Mouse (Mus musculus) MEL (cell line): ENCODE measurements around the gene Tfap2e. TPM values are rescaled to one million over a fixed set of nuclear protein-coding genes. Genes with fewer than 3 reads are reported as not detected.
A peak's percentile ranks its signal among the peaks of the same experiment; 100 is the strongest.

Source experiments
- DNase-seq: peaks from one replicate; pipeline ENCODE4 v3.0.0; 2011; ENCODE audit warnings: low read depth, low spot score
- H3K27ac ChIP-seq: 2 replicates; pipeline ENCODE4 v1.5.1; 2012; ENCODE audit warnings: low read depth, mild to moderate bottlenecking, control low read depth, low read length, moderate library complexity; ENCODE audit not compliant: control insufficient read depth
- H3K27me3 ChIP-seq, 2 experiments: fragments of 150-350 bp in 1 of 2; sonication (generic) in 1 of 2; 2 replicates each; pipeline ENCODE4 v1.6.1; 2012; ENCODE audit warnings: low read length in 2 of 2, mild to moderate bottlenecking in 2 of 2, improper control_type of control experiment in 1 of 2, moderate library complexity in 1 of 2; ENCODE audit not compliant: insufficient read depth in 2 of 2, control insufficient read depth in 1 of 2
- H3K36me3 ChIP-seq, 2 experiments: 2 replicates each; pipeline ENCODE4 v1.6.1; 2012 to 2014; ENCODE audit warnings: low read length in 2 of 2, improper control_type of control experiment in 1 of 2, inconsistent platforms in 1 of 2, mild to moderate bottlenecking in 1 of 2; ENCODE audit not compliant: insufficient read depth in 2 of 2, control insufficient read depth in 1 of 2
- H3K4me1 ChIP-seq, 2 experiments: fragments of 150-350 bp in 1 of 2; sonication (generic) in 1 of 2; 2 replicates each; pipeline ENCODE4 v1.6.1; 2012; ENCODE audit warnings: low read length in 2 of 2, improper control_type of control experiment in 1 of 2, mild to moderate bottlenecking in 1 of 2; ENCODE audit not compliant: insufficient read depth in 2 of 2, control insufficient read depth in 1 of 2
- H3K4me3 ChIP-seq, 2 experiments: fragments of 150-350 bp in 1 of 2; sonication (generic) in 1 of 2; 2 replicates each; pipeline ENCODE4 v1.5.1; 2012; ENCODE audit warnings: low read depth in 2 of 2, low read length in 2 of 2, mild to moderate bottlenecking in 2 of 2, moderate library complexity in 2 of 2, control low read depth in 1 of 2, improper control_type of control experiment in 1 of 2; ENCODE audit not compliant: control insufficient read depth in 1 of 2, insufficient read depth in 1 of 2
- H3K79me2 ChIP-seq: 2 replicates; pipeline ENCODE4 v1.6.1; 2012; ENCODE audit warnings: mild to moderate bottlenecking, low read length, moderate library complexity; ENCODE audit not compliant: control insufficient read depth, poor library complexity, insufficient read depth
- H3K9ac ChIP-seq: 2 replicates; pipeline ENCODE4 v1.6.1; 2012; ENCODE audit warnings: low read depth, mild to moderate bottlenecking, control low read depth, low read length, moderate library complexity; ENCODE audit not compliant: control insufficient read depth, poor library complexity, severe bottlenecking
- H3K9me3 ChIP-seq: fragments of 150-350 bp; sonication (generic); replicated peaks from 2 replicates; pipeline ENCODE4 v1.6.1; 2012; ENCODE audit warnings: mild to moderate bottlenecking, low read length, improper control_type of control experiment, moderate library complexity; ENCODE audit not compliant: insufficient read depth
- CHD2 ChIP-seq: IDR thresholded peaks from 2 replicates; pipeline ENCODE4 v1.6.1; 2011; ENCODE audit warnings: low read length, improper control_type of control experiment
- GABPA ChIP-seq: IDR thresholded peaks from 2 replicates; pipeline ENCODE4 v1.6.1; 2012; ENCODE audit warnings: low read depth, mild to moderate bottlenecking, inconsistent platforms, low read length, improper control_type of control experiment, moderate library complexity
- GATA1 ChIP-seq: IDR thresholded peaks from 2 replicates; pipeline ENCODE4 v1.6.1; 2011; ENCODE audit warnings: low read depth, low read length, improper control_type of control experiment
- HCFC1 ChIP-seq: IDR thresholded peaks from 2 replicates; pipeline ENCODE4 v1.6.1; 2012; ENCODE audit warnings: low read depth, mild to moderate bottlenecking, inconsistent platforms, low read length, improper control_type of control experiment, moderate library complexity
- MAFK ChIP-seq: IDR thresholded peaks from 2 replicates; pipeline ENCODE4 v1.6.1; 2011; ENCODE audit warnings: low read depth, mild to moderate bottlenecking, low read length, improper control_type of control experiment, borderline replicate concordance
- MAX ChIP-seq: IDR thresholded peaks from 2 replicates; pipeline ENCODE4 v1.6.1; 2011; ENCODE audit warnings: low read length, improper control_type of control experiment
- MXI1 ChIP-seq: IDR thresholded peaks from 2 replicates; pipeline ENCODE4 v1.6.1; 2011; ENCODE audit warnings: mild to moderate bottlenecking, low read depth, low read length, improper control_type of control experiment
- NRF1 ChIP-seq: IDR thresholded peaks from 2 replicates; pipeline ENCODE4 v1.6.1; 2014; ENCODE audit warnings: low read depth, mild to moderate bottlenecking, inconsistent platforms, low read length, improper control_type of control experiment, moderate library complexity; ENCODE audit not compliant: poor library complexity, insufficient read depth, severe bottlenecking
- POLR2AphosphoS2 ChIP-seq: IDR thresholded peaks from 2 replicates; pipeline ENCODE4 v1.6.1; 2011; ENCODE audit warnings: low read length, improper control_type of control experiment
- SMC3 ChIP-seq: IDR thresholded peaks from 2 replicates; pipeline ENCODE4 v1.6.1; 2011; ENCODE audit warnings: low read depth, low read length, improper control_type of control experiment
- TAL1 ChIP-seq: IDR thresholded peaks from 2 replicates; pipeline ENCODE4 v1.6.1; 2012; ENCODE audit warnings: mild to moderate bottlenecking, inconsistent platforms, low read length, moderate library complexity, mixed read lengths
- TCF12 ChIP-seq: IDR thresholded peaks from 2 replicates; pipeline ENCODE4 v1.6.1; 2014; ENCODE audit warnings: low read depth, mild to moderate bottlenecking, inconsistent platforms, low read length, improper control_type of control experiment, moderate library complexity
- UBTF ChIP-seq: IDR thresholded peaks from 2 replicates; pipeline ENCODE4 v1.6.1; 2012; ENCODE audit warnings: low read depth, mild to moderate bottlenecking, inconsistent platforms, low read length, improper control_type of control experiment, moderate library complexity, borderline replicate concordance; ENCODE audit not compliant: insufficient read depth
- USF1 ChIP-seq: IDR thresholded peaks from 2 replicates; pipeline ENCODE4 v1.6.1; 2014; ENCODE audit warnings: low read depth, mild to moderate bottlenecking, inconsistent platforms, low read length, improper control_type of control experiment, moderate library complexity
- USF2 ChIP-seq, 2 experiments: IDR thresholded peaks; 2 replicates each; pipeline ENCODE4 v1.6.1; 2011 to 2012; ENCODE audit warnings: improper control_type of control experiment in 2 of 2, low read length in 2 of 2, borderline replicate concordance in 1 of 2, inconsistent platforms in 1 of 2, low read depth in 1 of 2, mild to moderate bottlenecking in 1 of 2; ENCODE audit not compliant: insufficient read depth in 1 of 2
- ZC3H11A ChIP-seq: IDR thresholded peaks from 2 replicates; pipeline ENCODE4 v1.6.1; 2012; ENCODE audit warnings: low read depth, mild to moderate bottlenecking, inconsistent platforms, low read length, improper control_type of control experiment
- ZKSCAN1 ChIP-seq: IDR thresholded peaks from 2 replicates; pipeline ENCODE4 v1.6.1; 2012; ENCODE audit warnings: low read depth, mild to moderate bottlenecking, inconsistent platforms, low read length, improper control_type of control experiment, moderate library complexity
- ZMIZ1 ChIP-seq: IDR thresholded peaks from 2 replicates; pipeline ENCODE4 v1.6.1; 2012; ENCODE audit warnings: low read depth, mild to moderate bottlenecking, inconsistent platforms, low read length, improper control_type of control experiment, moderate library complexity
- polyA plus RNA-seq, 2 experiments: library from polyadenylated mRNA; stranded (reverse) in 1 of 2; unstranded in 1 of 2; fragments of >175 nt in 1 of 2; fragments of >200 nt in 1 of 2; gene quantifications; 2 replicates each; pipeline versions ENCODE4 v1.2.1 to v1.2.4; 2012; ENCODE audit warnings: low replicate concordance in 2 of 2, low read depth in 1 of 2; ENCODE audit not compliant: insufficient read length in 2 of 2, insufficient read depth in 1 of 2, missing spikeins in 1 of 2
- total RNA-seq: library from RNA; depleted of rRNA; stranded (reverse); fragments of 300-350 nt; gene quantifications from 2 replicates; pipeline ENCODE4 v1.2.3, GENCODE M21; 2012

Tfap2e gene
- total and polyA plus RNA-seq, 3 experiments: 0.03 TPM; not detected in 2

DNA sequence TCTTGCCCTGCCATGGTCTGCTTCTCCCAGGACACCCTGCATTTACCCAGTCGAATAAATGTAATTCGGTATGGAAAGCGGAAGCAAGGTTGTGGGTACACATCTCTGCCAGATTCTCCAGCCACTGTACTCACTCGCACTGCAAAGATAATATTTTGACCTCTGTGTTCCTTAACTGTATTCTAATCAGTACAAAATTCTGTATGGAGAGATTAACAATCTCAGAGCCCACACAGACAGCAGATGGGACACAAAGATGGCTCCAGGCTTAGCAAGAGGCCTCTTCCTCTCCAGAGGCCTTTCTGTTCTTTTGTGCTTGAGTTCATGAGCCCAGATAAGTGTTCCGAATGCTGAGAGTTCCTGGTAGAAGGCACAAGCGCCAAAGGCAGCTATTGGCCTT lies 37.8 kb upstream of the Tfap2e start (continued):
- TF ChIP-seq UBTF: no peak
- no peak for TF ChIP-seq USF2 (IDR thresholded peaks at IDR 0.05; ENCODE audit: borderline replicate concordance in 1 of 2, insufficient read depth in 1 of 2, low read depth in 1 of 2, low read length in 2 of 2)
- no peak for TF ChIP-seq ZKSCAN1

DNA sequence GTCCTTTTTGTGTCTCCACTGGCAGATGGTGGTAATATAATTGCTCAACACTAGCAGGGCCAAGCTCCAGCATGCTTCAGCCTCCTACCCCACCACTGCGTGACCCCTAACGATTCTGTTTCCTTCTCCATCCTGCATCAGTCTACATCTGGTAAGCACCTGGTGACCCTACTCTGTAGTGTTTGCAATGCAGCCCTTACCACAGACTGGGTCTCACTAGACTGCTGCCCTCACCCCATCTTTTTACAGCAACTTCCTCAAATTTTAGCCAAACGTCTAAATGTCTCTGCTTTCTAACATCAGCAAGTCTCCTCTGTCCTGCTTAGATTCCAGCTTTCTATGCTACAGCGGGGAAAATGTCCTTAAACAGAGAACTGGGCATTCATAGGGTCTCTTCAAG lies 34.8 kb upstream of the Tfap2e start:
- Histone ChIP-seq H3K79me2 (no peaks in the 10 kb centered on the region), H3K4me3 (no peak overlapping the region), H3K4me1 (peaks cover 9 to 19% of the 10 kb centered on the region in 2 experiments)
- no peak for TF ChIP-seq TCF12
- TF ChIP-seq ZC3H11A: no peak
- TF ChIP-seq HCFC1: no peak
- TF ChIP-seq ZKSCAN1: no peak
- no peak for TF ChIP-seq ZMIZ1
- TF ChIP-seq UBTF: no peak
- no peak for TF ChIP-seq TAL1
- TF ChIP-seq MAFK: no peak
- TF ChIP-seq, all 39 proteins: peak for 0
- Histone ChIP-seq H3K36me3 (peaks cover 0 to 24% of the 10 kb centered on the region in 2 experiments; a peak in 2 of 4 replicates), H3K9ac (no peak overlapping the region), H3K27ac (0 out of 2 replicates have a peak overlapping the region, but pooled peaks have one; percentile 9), H3K27me3 (no peaks in the 10 kb centered on the region), H3K9me3 (no peaks in the 10 kb centered on the region)
- DNase-seq: peak; percentile 52

DNA sequence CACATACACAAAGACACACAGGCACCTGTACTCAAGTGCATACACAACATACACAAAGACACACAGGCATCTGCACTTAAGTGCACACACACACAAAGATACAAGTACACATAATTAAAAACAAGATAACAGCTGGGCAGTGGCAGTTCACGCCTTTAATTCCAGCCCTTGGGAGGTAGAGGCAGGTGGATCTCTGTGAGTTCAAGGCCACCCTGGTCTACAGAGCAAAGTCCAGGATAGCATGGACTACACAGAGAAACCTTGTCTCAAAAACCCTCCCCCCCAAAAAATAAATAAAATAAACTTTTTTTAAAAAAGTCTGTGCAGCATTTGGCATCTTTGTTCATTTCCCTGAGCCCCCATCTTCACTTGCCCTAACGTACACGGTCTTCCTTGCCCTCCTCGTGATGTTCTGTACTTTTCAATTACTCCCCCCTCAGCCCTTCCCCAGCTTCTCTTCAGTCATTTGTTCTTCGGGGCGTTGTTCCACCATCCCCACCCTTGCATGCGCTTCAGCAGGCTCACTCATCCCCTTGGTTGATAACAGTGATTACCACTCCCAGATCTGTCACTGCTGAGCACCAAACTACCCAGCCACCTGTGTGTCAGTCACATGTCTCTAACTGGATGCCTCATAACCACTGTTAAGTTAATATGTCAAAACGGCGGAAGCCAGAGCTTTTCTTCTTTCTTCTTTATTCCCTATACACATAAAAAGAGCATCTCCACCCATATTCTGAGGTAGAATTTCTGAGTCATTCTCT lies 33.9 kb upstream of the Tfap2e start:
- H3K27me3 ChIP-seq: no peaks in the 10 kb centered on the region
- H3K4me1 ChIP-seq: peaks cover 9 to 19% of the 10 kb centered on the region in 2 experiments
- H3K9ac ChIP-seq: no peak overlapping the region
- no peaks in the 10 kb centered on the region for H3K79me2 ChIP-seq
- peaks cover 0 to 24% of the 10 kb centered on the region in 2 experiments; a peak in 2 of 4 replicates for H3K36me3 ChIP-seq
- H3K27ac ChIP-seq: no peak overlapping the region
- H3K4me3 ChIP-seq: no peak overlapping the region
- TF ChIP-seq SMC3: no peak
- no peak for TF ChIP-seq MAX
- peak; percentile 68 for TF ChIP-seq USF1
- TF ChIP-seq MXI1: peak; percentile 60
- TF ChIP-seq CHD2: no peak
- no peak for TF ChIP-seq GABPA
- TF ChIP-seq POLR2AphosphoS2: no peak
- TF ChIP-seq USF2 (IDR thresholded peaks at IDR 0.05; ENCODE audit: borderline replicate concordance in 1 of 2, insufficient read depth in 1 of 2, low read depth in 1 of 2, low read length in 2 of 2): no peak
- TF ChIP-seq NRF1: no peak
- TF ChIP-seq GATA1: 0 out of 2 replicates have a peak, but pooled peaks have one; percentile 9
- no peaks in the 10 kb centered on the region for H3K9me3 ChIP-seq
- DNase-seq: peak; percentile 54
